Mouse (Mus musculus) frontal cortex, adult 2 months (tissue): ENCODE measurements around the gene Slc44a5. TPM values are rescaled to one million over a fixed set of nuclear protein-coding genes. Genes with fewer than 3 reads are reported as not detected.
"Not testable (repeated sequence)": the region's sequence is repeated elsewhere in the genome, so short reads cannot be mapped to it uniquely, and the experiment has no call there.

Experiments used
- DNase-seq, 2 experiments: peaks; one replicate each; pipeline ENCODE4 v3.0.0; 2022; ENCODE audit warnings: low spot score in 1 of 2; ENCODE audit errors: extremely low spot score in 1 of 2
- polyA plus RNA-seq: library from polyadenylated mRNA; depleted of rRNA; stranded (reverse); fragments of >200 nt; gene quantifications from 2 replicates; pipeline ENCODE4 v1.2.3, GENCODE M21; 2012

Gene Slc44a5
- polyA plus RNA-seq, 1 experiment = 8.3 TPM

- no peak for DNase-seq
These were observed 236.0 kb downstream of the Slc44a5 start for GRCm38 (mm10) chr3:154209201-154209754.

- DNase-seq = no peak
These were observed 236.7 kb downstream of the Slc44a5 start for GRCm38 (mm10) chr3:154209776-154210430.

DNA sequence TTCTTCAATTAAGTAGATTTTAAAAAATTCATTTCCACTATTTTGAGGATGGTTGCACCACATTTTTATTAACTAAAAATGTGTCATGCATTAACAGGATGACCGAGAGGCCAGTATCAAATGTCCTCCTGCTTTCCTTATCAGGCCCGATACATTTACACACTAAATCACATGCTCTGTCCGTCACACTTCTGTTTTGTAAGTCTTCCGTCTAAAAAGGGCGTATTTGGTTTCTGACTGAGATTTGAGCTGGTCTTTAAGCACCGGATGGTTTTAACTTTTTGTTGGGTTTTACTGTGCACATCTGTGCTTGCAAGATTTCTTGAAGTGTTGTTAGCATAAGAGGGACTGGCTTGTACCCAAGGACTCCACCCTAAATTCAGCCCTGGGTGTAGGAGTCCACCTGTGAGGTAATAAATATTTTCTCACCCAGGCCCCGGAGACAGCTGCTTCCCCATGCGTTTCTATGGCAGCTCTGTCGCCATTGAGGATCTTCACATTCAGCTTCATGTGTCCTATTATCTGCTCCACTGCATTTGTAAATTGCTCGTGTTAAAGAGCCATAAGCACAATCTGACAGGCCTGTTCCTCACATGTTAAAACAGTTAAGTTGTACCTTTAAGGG lies 237.3 kb downstream of the Slc44a5 start:
- DNase-seq = no peak

GRCm38 (mm10) chr3:154212551-154212950 lies 239.3 kb downstream of the Slc44a5 start:
- no peak for DNase-seq

GRCm38 (mm10) chr3:154215309-154215708 lies 242.1 kb downstream of the Slc44a5 start:
- no peak for DNase-seq

DNA sequence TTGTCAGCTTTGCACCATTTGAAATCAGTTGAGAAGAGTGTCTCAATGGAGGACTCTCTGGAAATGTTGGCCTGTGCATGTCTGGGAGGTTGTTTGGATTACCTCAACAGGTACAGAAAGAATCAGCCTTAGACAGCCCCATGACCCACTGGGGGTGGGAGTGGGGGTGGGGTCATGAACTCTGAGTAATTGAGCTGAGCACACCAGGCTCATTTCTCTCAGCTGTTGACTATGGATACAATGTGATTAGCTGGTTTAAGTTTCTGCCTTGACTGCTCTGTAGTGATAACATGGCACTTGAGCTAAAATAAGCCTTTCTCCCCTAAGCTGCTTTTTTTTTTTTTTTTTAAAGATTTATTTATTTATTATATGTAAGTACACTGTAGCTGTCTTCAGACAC lies 242.5 kb downstream of the Slc44a5 start:
- no peak for DNase-seq

GRCm38 (mm10) chr3:154222141-154222591 lies 248.9 kb downstream of the Slc44a5 start:
- peak in 1 of 2 experiments; percentile 26 for DNase-seq

GRCm38 (mm10) chr3:154222688-154223087 lies 249.5 kb downstream of the Slc44a5 start:
- DNase-seq = no peak

- peak; percentile 47 to 92 for DNase-seq
These were observed 253.0 kb downstream of the Slc44a5 start for GRCm38 (mm10) chr3:154226100-154226752.

DNA sequence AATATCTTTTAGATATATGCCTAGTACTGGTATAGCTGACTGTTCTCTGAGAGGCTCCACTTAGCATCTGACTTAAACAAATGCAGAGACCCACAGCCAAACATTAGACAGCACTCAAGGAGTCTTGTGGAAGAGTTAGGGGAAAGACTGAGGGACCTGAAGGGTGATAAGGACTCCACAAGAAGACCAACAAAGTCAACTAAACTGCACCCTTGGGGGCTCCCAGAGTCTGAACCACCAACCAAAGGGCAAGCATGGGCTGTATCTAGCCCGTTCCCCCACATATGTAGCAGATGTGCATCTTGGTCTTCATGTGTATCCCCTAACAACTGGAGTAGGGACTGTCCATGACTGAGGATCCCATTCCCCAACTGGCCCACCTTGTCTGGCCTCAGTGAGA lies 271.7 kb downstream of the Slc44a5 start:
- DNase-seq = no peak

DNA sequence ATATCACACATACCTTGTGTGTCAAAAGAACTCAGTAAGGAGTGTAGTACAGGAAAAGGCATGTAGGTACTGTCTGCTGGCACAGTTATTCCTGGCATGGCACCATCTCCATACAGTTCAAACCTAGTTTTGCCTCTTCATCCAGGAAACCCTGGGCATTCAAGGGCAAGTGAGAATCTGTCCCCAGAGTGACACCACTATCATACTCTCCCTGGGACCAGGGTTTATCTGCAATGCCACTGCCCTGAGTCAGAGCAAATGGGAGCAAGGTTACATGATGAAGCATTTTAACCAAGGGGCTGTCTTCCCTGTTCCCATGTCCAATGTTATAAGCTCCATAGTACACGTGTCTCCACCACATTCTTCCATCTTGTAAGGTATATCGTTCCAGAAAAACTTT lies 278.2 kb downstream of the Slc44a5 start:
- no peak for DNase-seq

GRCm38 (mm10) chr3:154252219-154252618 lies 279.0 kb downstream of the Slc44a5 start:
- no peak for DNase-seq

- not testable (repeated sequence) for DNase-seq
These were observed 281.0 kb downstream of the Slc44a5 start for GRCm38 (mm10) chr3:154254187-154254586.

DNA sequence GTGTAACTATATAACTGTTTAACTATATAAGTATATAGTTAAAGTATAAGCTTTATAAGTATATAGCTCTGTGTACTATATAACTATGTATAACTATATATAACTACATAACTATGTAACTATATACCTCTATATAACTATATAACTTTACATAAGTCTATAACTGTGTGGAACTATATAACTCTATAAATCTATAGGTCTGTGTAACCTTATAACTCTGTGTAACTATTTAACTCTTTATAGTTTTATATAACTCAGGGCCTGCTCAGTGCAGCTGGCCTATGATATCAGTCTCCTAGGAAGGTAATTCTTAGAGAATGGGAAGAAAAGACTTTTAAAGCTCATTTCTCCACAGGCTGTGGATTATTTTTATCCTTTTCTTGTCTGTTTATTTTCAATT lies 284.1 kb downstream of the Slc44a5 start:
- DNase-seq = no peak

DNA sequence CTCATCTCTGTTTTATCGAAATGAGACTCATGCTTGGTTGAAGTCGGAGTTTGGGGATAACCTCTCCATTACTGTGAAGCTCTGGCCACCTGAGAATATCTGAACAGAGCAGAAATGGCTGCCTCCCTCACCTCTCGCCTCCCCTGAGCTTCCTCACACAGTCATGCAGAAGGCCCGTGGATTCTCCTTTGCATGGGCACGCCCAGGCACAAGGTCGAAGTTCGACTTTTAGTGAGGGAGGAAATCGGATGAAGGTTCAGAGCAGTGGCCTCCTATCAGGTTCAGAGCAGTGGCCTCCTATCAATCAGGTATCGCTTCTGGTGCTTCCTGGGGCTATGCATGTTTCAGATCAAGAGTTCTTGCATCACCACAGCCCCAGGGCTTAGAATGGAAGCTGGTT lies 295.1 kb downstream of the Slc44a5 start:
- no peak for DNase-seq

DNA sequence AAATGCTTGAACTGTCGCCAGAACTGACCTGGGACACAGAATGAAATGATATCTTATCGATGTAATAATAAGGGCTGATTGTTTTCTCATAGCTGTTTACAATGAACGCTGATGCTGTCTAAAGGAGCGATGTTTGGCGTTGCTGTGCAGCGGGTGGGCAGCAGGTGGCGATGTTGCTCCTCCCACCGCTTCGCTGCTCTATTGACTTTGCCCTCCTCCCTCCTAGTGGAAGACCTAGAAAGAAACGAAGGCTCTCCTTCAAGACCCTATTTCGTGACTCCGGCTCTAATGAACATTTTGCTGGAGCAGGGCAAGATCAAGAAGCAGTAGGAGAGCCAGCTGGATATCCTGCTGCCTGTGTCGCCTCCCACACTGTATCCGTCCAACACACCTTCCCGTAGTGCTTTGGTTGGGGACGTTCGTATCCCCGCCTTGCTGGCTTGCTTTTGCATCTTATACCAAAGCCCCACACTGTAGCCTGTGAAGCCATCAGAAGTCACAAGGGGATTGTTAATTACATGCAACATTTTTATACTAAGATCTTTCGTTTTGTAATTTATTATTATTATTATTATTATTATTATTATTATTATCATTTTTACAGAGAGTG lies 296.6 kb downstream of the Slc44a5 start:
- peak; percentile 32 to 91 for DNase-seq

DNA sequence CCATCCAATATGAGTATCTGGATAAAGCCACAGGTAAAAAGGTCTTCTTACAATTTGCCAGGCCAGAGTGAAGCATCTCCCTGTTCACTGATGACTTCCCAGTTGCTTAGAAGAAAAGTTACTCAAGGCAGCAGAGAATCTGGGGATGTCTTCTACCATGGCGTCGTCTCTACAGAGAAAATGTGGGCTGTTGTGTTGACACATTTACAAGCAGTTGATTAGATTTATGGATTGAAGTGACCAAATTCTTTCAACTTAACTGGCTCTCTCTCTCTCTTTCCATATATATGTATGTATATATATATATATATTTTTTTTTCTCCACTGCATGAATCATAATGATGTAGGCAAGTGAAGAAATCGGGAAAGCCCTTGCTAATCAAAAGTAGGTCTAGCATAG lies 301.4 kb downstream of the Slc44a5 start:
- DNase-seq = no peak

GRCm38 (mm10) chr3:154284260-154284659 lies 311.0 kb downstream of the Slc44a5 start:
- DNase-seq = no peak

DNA sequence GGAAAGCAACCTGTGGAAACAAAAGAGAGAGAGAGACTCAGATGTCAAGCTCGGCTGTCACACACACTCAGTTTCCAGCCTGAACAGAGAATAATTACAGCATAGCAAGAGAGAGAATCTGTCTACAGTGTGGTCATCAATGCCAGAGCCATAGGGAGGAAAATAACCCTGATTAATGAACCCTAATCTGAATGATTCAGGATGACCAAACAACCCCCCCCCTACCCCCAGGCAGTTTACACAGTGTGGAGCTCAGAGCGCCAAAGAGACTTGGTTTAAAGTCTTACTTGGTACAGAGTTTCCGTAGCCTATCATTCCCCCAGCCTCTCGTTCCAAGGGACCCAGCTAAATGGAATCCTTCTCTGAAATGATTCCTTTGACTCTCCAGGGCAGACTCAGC lies 312.1 kb downstream of the Slc44a5 start:
- DNase-seq = no peak

GRCm38 (mm10) chr3:154287217-154287616 lies 314.0 kb downstream of the Slc44a5 start:
- DNase-seq = no peak

DNA sequence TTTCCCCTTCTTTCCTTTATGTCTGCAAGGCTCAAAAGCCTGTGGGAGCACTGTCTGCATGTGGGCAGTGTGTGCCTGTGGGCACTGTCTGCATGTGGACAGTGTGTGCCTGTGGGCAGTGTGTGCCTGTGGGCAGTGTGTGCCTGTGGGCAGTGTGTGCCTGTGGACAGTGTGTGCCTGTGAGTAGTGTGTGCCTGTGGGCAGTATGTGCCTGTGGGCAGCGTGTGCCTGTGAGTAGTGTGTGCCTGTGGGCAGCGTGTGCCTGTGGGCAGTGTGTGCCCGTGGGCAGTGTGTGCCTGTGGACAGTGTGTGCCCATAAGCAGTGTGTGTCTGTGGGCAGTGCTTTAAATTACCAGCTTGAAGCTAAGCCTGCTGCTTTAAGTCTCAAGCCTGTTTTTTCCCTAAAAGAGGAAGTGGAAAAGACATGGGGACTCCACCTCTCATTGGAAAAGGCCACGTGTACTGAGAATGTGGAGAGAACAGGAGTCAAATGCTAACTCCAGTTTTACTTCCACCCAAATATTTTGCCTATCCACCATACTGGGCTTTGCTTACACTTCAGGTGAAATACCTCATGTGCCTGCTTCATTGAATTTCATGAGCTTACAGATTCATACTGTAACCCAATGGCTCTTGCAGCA lies 315.3 kb downstream of the Slc44a5 start:
- DNase-seq = peak in 1 of 2 experiments; percentile 5
